Mouse (Mus musculus) kidney, adult 9 months (tissue): ENCODE measurements around the gene Znrf3.

Experiments used
- DNase-seq: peaks from one replicate; pipeline ENCODE4 v3.0.0; 2022

Znrf3 gene

DNA sequence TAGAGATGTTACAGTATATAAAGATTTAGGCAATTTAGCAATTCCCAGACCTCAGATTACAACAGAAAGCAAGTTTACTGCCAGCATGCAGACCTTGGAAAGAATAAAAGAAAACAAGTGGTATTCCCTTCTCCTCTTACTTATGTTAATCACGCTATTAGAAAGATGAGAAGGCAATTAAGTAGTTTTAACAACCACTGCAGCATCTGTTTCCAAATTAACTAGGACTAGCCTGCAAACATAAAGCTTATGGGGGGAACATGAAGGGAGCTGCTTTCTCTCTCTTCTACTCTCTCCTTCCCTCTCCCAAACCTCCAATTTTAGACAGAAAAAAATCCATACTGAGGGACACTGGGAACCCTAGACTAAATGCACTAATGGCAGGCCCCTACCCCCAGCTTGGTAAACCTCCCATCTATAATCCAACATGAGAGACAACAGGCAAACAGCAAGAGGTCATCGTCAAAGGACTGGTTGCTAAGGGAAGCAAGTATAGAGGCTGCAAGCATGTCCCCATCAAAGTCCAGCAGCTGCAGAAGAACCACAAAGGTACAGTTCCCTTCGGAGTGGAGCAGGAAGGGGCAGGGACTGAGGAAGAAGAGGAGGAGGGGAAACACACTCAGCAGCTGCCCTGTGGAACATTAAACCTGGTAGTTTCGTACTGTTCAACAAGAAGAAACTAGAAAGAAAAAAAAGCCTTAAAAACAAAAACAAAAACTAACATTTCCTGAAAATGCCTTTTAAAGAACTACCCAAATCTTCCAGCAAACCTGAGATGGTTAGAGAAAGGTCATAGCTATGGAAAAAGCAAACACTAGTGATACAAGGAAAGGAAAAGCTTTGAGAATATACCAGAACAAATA is 53.4 kb downstream of the Znrf3 start:
- DNase-seq, result no peak

DNA sequence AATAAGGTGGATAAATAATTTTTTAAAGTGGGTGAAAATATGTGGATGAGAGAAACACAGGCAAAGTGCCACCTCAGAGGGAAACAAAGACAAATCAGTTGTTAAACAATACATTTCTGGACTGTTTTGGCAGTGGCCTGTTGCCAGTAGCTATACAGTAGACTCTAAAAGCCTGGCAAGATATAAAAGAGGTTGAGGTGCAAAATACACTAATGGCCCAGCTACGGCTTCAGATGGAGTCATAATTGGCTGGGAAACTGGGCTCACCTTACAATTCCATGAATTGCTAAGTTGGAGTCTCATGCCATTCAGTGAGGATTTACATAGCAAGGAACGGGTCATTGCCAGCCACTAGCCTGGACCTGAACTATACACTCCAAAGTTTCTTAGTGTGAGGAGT is 62.0 kb downstream of the Znrf3 start:
- DNase-seq, result no peak

DNA sequence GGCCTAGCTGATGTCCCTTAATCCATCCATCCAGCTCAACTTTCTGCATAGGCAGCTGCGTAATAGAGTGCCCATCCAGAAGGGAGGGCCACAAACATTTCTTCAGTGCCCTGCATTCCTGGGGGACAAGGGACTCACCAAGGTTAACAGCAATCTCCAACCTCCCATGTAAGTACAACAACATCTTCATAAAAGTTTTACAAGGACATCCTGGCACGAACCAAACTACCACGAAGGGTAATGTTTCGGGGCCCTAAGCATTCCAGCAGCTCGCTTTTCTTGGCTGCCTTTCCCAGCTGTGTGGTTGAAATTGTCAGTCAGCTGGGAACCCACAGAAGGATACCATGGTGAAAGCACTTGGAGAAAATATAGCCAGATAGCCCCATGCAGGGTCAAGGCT is 63.4 kb downstream of the Znrf3 start:
- no peak for DNase-seq

DNA sequence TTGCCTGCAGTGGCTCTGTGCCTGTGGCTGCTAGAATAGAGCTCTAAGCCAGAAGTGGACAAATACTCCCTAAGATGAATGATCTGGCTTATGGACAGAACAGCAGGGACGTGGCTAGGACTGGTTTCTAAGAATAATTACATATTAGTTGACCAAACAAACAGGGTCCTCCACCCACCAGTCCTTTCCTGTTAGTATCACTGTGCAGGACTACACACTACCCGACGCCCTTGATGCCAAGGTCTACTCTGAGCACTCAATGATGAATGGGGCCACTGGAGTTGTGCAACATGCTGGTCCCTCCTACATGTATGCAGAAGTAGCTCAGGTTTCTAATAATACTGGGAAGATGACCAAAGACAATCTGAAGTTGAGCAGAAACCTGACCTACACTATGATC is 64.4 kb downstream of the Znrf3 start:
- DNase-seq, result no peak

DNA sequence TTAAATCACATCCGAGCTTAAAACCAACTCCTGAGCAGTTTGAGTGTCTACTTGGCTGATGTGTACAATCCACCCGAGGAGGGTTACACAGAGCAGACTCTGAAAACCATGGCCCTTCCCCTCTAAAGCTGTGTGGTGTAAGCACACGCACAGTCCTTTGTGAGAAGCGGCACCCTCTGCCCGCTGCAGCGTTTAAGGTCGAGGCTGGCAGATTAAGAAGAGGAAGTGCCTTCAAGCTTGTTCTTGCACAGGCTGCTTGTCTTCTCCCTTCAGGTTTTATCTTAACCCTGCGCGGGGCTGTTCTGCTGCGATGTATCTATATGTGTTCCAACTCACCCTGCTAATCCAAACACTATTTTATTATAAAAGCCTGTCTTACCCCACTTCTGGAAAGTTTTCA is 75.5 kb downstream of the Znrf3 start:
- DNase-seq, result no peak

DNA sequence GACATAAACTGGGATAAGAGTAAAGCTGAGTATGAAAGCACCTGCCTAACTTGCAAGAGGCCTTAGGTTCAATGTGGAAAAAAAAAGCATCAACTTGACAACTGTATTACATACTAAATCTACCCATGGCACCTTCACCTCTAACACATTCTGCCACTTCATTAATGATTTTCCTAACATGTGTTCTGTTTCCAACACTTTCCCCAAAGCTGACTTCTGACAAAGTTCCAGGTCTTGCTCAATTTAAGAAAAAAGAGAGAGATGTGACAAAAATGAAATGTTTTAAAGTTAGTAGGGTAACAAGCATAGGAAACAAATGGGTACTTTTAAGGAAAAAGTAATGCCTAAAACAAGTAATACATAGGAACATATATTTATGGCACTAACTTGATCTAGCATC is 76.2 kb downstream of the Znrf3 start:
- no peak for DNase-seq

DNA sequence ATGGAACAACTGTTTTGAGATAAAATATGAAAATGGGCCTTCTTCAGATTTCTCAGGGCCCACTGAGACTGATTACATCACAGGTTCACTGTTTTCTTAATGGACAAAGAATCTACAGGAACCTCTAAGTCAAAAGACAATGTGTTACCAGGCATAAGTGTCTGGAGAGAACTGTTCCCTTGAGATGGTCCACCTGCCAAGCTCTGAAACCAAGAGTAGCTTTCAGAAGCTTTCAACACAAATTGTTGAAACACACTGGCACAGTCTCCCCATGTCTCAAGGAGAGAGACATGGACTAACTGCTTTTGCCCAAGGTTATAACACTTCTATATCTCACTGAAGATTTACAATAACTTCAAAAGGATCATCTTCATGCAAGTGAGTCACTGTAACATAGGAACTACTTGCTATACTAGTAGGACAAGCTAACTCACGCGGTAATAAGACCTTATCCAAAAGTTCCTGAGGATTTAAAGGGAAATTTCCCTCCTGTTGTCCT is 89.3 kb downstream of the Znrf3 start:
- DNase-seq, result no peak

DNA sequence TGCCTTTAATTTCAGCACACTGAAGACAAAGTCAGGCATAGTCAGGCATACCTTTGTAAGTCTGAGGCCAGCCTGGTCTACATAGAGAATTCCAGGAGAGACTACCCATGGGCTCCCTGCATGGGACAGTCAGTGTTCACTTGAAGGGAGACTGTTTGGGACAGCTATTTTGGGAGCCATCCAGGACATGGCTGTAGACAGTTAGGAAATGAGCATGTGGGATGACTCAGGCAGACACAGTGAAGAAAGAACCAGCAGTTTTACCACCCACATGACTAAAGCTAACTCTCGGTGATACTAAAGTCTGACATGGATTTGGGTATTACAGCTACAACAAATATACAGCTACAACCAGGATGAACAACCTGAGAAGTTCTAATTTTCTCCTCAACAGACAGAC is 89.9 kb downstream of the Znrf3 start:
- DNase-seq, result no peak

DNA sequence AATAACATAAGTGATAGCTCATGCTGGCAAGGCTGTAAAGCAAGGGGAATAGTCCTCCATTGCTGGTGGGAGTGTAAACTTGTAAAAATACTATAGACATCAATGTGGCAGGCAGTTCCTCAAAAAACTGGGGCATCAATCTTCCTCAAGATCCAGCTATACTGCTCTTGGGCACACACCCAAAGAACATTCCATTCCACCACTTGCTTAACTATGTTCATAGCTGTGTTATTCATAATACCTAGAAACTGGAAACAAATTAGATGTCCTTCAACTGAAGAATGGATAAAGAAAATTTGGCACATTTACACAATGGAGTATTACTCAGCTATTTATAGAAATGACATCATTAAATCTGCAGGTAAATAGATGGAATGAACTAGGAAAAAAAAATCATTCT is 91.6 kb downstream of the Znrf3 start:
- DNase-seq, result no peak

DNA sequence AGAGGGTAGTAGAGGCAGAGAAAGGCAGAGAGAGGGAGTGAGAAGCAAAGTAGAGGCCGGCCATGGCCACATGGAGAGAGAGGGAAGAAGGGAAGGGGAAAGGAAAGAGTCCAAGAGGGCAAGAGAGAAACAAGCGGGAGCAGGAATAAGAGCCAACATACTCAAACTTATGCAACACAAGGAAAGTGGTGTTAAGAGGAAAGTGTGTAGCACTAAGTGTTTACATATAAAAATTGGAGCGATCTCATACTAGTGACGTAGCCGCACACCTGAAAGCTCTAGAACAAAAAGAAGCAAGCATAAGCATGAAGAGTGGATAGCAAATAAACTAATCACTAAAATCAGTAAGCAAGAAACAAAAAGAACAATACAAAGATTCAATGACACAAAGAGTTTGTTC is 95.2 kb downstream of the Znrf3 start:
- DNase-seq, result no peak

DNA sequence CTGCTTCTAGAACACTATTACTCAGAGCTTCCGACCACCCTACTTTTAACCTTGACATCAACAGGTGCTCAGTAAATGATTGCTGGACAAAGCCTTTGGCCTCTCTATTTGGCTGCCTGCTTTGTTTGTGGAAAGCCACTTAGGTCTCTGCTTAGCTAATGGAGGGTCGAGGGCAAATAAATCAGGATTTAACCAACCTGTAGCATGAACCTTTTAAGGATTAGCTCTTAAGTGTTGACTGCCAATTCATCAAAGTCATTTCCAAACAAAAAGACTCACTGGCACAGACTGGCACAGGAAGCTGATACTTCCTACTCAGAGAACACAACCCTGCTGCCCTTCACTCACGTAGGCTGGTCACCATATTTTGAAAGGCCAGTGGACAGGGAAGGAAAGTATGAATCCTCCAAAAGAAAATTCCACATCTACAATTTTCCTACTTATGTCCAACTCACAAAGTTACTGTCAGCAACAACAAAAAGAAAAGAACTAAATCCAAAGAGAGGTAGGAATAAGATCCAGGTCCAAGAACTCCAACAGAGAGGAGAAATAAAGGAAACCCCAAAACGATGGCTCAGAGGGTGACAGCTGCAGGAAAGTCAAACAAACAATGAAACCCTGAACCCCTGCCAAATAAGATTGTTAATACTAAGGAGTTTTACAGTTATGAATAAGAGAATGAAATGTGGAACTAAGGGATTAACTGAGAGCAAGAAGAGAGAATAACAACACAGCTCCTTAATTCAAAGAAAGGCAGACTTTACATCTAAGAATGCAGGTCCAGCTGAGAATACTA is 97.6 kb downstream of the Znrf3 start:
- peak; percentile 71 for DNase-seq

DNA sequence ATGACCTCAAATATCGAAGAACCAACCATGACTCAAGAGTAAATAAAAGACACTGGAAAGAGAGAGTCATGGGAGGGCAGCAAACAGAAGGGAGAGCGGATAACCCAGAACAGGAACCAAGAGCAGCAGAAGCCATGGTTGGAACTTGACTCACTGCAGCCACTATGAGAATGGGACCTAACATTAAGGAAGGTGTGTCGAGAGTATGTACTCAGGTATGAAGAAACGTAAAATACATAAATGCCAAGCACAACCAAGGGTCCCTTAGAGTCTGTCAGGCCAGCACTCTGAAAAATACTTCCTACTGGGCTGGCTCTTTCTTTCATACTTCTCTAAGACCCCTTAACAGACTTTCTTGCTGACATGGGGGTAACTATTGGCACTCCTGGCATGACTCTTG is 100.9 kb downstream of the Znrf3 start:
- no peak for DNase-seq

DNA sequence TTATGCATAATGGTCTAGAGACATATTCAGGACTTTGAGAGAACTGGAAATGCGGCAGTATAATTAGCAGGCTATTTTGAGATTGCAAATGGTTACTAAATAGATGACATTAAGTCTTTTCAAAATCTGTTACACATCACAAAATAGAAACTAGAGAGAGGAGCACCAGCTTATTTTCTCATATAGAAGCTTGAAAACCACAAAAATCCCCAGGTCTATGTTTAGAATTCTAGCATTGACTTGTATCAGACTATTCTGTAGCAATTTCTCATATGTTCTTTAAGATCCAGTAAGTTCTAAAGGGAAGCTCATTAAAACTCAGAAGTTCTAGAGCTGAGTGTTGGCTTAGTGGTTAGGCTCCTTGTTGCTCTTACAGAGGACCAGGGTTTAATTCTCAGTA is 104.9 kb downstream of the Znrf3 start:
- no peak for DNase-seq

DNA sequence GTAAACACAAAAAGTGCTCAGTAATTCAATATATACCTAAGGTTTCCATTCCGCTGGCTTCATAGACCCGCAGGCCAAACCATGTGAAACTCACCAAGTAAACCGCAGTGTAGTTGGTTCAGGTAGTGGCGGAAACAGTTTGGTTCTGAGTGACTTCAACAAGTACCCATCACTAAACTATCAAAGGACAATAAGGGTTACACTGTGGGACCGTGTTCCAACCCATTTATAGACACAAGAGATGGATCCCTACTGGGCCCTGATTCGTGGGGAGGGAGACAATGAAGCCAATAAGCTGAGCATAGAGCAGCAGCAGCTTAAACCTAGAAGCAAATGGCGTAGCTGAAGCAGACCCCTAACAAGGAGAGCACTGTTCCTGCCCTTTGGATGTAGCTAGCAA is 107.8 kb downstream of the Znrf3 start:
- no peak for DNase-seq

DNA sequence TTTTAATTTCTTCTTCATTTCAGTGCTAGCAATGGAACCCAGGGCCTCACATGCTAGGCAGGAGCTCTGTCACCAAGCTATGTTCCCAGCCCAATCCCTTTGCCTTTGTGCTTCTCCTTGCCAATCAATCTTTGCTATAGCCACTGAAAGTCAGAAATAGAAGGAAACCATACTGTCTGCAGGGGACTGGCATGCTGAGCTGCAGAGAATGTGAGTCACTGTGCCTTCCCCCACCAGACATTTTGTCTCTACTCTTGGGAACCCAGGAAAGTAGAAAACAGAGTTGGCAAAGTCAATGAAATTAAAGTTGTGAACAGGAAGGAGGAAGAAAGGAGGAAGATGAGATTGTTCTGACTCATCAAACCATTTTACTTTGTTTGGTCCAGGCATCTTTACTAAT is 108.4 kb downstream of the Znrf3 start:
- DNase-seq, result no peak

DNA sequence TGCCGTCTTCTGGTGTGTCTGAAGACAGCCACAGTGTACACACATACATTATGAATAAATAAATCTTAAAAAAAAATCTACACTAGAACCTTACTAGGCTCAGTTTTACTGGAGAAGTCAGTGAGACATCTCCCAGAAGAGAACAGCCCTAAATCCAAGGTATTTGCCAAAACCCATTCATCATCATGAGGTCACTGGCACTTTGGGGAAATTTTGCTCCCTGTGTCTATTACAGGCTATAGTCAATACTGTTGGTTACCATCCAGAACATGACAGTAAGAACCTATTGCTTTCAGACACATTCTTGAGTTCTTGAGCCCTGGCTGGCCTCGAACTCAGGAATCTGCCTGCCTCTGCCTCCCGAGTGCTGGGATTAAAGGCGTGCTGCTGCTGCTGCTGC is 113.8 kb downstream of the Znrf3 start:
- no peak for DNase-seq

DNA sequence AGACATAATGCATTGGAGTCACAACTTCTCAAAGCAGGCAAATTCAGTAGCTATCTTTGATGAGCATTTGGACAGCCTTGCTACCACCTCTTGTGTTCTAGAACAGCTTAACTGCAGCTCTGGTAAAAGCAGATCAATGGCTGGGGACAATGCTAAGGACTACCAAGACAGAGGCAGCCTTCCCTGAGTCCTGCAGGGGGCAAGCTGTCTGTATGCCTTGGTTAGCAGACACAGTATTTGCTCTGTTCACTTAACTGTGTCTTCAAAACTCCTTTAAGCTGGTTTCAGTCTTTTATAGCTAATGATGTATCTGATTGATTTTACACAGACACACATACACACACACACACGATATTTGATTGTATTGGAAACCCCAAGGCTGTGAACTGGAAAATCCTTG is 117.0 kb downstream of the Znrf3 start:
- DNase-seq, result no peak

DNA sequence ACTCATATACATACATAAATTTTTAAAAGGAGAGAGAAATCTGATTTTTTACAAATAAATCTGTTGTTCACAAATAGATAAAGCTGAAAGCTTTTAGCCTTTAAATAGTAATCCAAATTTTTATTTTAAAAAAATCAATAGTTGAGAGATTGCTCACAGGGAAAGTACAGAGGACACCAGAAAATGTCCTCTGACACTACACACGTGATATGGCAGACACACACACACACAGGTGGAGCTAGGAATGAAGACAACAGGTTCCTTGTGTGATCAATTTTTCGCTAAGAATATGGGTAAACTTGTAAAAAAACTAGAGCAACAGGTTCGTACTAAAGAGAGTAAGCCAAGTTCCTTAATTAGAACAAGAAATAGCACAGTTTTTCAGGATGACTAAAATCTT is 118.4 kb downstream of the Znrf3 start:
- no peak for DNase-seq

DNA sequence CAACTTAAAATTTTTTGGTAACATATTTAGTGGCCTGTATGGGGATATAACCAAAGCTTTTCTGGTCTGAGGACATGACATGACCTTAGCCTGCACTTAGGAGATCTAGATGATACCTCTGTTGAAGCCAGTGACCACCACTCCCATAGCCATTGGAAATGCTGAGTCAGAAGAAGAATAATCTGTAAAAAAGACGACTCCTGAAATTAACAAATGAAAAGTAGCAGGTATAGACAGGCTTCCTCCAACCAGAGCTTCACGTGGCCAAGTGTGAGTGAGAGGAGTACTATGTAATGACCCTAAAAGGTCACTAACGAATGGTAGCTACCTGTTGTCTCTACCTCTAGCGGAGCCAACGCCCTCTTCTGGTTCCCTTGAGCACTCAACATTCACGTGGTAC is 119.4 kb downstream of the Znrf3 start:
- no peak for DNase-seq

DNA sequence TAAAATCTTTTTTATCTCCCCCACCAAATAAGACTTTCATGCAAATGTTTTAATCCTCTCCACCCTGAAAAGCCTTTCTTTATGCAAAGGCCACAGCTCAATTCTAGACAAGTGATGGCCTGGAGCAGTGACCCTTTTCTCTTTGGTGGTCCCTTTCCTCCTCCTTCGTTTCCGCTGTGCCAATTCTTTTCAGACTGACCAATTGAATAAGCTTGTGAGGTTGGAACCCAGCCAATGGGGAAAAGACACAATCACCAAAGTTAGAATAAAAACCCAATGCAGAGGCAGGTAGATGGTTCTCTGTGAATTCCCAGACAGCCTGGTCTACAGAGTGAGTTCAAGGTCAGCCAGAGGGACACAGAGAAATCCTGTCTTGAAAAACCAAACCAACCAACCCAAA is 120.4 kb downstream of the Znrf3 start:
- no peak for DNase-seq

DNA sequence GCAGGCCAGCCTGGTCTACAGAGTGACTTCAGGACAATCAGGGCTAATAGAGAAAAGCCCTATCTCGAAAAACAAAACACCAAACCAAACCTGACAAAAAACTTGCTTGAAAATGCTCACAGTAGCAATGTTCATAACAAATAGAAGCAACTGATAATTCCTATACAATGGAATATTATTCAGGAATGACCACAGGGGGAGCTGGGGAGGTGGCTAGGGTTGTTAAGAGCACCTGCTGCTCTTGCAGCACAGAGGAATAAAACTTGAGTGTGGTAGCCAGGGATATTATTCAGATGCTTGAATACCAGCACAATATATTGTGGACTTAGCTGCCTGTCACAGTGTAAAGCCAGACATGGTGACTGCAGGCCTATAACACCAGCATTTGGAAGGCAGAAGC is 123.0 kb downstream of the Znrf3 start:
- no peak for DNase-seq

DNA sequence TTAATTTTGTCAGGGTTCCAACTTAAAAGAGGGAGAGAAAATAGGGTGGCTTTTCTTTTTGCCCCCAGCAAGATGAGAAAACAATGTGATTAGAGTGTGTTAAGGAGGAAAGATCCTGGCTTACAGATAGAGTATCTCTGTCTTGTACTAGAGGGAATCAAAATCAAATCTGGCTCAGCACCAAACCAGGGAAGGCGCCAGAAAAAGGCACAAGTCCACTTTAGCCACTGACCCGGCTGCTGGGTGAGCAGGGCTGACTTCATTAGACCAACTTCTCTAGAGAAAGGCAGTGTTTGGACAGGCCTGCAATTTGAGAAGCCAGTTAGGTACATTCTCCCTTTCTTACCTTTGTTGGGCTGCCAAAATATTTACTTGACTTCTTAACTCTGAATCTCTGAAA is 125.7 kb downstream of the Znrf3 start:
- peak; percentile 45 for DNase-seq

DNA sequence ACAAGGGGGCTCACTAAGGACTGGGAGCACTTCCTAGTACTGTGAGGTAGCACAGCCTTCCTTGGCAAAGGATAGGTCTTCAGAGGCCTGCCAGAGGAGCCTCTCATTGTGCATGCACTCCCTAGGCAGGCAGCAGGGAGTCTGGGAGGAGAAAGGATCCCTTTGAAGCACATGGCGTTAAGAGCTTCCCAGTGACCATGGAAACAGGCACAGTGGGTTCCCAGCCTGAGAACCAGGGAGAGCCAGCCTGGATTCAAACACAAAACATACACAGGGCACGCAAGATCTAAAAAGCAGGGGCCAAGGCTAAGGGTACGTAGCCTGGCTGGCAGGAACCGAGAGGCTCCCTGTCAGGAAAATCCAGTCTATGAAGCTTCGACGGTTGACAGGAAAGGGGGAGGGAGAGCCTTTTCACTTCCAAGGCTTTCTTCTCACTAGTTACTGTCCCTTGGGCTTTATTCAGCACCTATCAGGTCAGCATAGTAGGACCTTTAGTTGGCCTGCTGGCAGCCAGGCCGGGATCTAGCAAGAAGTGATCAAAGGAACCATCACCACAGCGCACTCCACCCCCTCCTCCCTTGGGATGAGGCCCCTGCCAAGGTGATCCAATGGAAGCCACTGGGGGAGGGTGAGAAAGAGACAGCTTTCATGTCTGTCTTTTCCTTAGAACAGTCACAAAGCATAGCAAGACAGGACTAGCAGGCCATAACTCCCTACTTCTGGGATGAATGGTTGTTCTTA is 126.4 kb downstream of the Znrf3 start:
- no peak for DNase-seq

DNA sequence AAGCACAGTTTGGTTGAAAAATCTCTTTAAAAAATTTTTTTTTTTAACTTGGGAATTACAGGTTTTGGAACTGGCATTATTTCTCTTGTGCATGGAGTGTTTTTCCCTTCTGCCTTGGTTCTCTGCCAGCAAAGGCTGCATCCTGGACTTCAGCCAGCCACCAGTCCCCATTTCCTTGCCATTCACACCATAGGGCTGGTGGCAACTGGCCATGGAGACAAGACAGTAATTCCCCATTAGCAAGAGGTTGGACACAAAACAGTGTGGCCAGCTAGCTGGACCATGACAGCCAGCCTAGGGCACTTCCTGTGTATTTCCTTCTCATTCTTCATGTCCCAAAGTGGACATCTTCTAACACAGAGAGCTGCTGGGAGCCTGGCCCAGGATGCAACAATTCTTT is 129.9 kb downstream of the Znrf3 start:
- DNase-seq, result peak; percentile 70
